Mouse (Mus musculus) thymus, postnatal 0 days (tissue): ENCODE results near the gene Llph. TPM values are rescaled to one million over a fixed set of nuclear protein-coding genes. Genes with fewer than 3 reads are reported as not detected.
A peak's percentile ranks its signal among the peaks of the same experiment; 100 is the strongest.

ENCODE experiments used
- DNase-seq: peaks from one replicate; pipeline ENCODE4 v3.0.0-alpha.2; 2015; ENCODE audit warnings: low spot score
- polyA plus RNA-seq: library from polyadenylated mRNA; unstranded; fragments of >200 nt; fragmentation: Nextera tagmentation; extraction: Ambion mirVana; gene quantifications from 2 replicates; pipeline ENCODE4 v1.2.1, GENCODE M21; 2015

The Llph gene
- polyA plus RNA-seq, 1 experiment from 2014 or later = 74.0 TPM

GRCm38 (mm10) chr10:120218996-120219395 lies 7.9 kb upstream of the Llph start:
- DNase-seq = no peak

- no peak for DNase-seq
Observed at GRCm38 (mm10) chr10:120219578-120220359, 7.1 kb upstream of the Llph start.

DNA sequence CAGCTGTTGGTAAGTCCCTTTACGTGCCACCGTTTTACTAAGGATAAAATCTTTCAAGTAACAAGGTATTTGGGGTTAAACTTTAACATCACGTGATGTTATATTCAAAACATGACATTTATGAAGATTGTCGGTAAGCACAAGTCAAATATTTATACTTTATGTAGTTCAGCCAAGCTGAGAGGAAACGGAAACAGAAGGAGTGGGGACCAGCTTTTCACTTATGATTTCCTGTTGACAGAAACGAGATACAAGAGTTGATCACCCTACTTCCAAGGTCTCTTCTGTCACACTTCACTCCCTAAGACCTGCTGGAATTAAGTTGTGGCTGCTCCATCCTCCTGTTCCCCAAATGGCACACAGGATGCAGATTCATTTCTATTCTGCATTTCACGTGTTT lies 6.1 kb upstream of the Llph start:
- no peak for DNase-seq

- peak; percentile 66 for DNase-seq
Observed at GRCm38 (mm10) chr10:120231718-120232117, 4.8 kb downstream of the Llph start.

GRCm38 (mm10) chr10:120233655-120234367 lies 6.9 kb downstream of the Llph start:
- DNase-seq = peak; percentile 56

DNA sequence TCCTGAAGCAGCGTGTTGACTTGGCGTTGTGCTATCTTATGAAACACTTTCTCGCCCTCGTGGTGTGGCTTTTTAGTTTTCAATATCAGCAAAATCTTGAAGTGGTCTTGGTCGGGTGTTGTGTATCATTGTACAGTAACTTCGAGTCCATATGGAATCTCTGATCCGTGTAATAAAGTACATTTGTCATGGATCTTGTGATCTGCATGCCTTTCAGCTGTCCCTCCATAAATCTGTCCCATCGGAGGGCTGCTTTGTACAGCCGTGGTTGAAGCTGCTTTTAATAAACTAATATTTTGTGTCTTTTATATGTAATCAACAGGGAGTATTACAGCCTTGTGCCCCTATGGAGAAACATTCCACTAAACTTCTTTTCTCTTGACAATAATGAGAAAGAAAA lies 10.0 kb downstream of the Llph start:
- no peak for DNase-seq

GRCm38 (mm10) chr10:120238241-120238640 lies 11.4 kb downstream of the Llph start:
- no peak for DNase-seq

DNA sequence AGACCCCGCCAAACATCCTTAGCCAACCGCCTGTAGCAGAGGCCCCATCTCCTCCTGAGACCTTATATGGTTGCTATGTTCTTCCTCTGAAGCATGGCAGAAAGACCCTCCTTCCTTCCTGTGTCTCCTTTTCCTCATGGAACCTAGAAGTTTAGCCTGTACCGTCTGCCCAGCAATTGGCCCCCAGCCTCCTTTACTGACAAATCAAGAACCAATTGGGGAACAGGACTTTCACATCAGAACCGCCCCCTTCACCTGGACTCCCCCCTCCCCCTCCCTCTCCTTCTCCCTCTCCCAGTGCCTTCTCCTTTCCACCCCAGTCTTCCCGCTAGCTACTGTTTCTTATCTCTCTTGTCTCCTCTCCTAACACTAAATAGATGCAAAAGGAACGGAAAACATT lies 12.6 kb downstream of the Llph start:
- DNase-seq = no peak

DNA sequence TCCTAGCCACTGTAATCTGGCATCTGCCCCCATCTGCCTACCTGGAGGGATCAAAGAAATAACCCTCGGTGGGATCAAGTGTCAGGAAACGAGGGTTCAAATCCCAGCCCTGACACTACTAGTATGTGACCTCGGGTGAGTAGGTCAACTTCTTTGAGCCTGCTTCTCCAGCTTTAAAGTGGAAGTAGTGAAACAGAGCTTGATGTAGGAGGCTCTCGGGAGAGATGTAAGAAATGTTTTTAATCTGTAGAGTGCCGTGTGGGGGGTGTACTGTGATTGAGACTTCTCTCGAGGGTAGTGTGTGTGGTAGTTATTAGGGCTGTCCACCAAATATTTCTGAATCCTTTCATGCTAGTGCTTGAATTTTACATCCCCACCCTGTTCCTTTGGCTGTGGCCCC lies 15.6 kb downstream of the Llph start:
- DNase-seq = no peak

DNA sequence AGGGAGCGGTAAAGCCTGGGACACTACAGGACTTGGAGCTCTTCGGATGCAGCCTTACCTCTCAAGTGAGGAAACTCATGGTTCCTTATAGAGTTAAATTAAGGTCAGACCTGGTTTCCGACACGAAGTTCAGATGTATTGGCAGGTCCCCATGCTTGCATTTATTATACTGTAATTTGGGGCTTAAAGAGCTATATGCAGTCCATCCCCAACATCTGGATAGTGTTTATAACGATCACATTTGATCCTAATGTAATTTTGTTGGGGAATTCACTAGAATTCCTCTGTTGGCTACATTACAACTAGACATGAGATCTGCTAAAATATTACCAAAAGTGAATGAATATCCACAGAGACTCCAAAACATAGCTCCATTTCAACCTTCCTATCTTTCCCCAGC lies 18.8 kb downstream of the Llph start:
- DNase-seq = no peak

DNA sequence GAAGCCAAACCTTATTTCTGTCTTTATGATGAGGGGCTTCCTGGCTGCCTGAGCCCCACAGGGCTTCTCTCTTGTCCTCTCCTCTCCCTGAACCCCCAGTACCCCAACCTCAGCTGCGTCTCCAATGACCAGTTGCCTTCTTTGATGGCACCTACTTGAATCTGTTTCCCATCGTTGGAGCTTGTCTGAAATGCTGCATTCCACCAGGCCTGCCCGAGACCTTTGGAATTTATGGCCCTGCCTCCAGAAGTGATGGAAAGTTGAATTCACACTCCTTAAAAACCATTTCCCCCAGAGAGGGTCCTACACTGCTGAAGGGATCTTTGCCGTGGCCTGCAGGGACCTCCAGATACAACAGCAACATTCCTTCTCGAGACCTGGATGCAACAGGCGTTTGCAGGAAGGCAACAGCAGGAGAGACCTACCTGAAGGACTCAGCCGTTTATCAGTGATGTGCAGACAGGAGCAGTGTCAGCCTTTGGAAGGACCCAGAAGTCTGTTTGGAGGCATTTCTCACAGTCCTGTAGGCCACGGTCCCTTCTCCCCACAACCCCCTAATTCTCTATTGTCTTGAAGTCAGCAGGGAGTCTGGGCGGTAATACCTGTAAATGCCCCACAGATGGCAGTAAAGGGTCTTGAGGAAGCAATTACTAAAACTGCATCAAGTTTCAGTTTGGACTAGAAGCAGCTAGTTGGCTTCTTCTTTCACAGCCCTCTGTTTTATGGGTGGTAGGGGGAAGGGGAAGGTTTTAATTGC lies 20.3 kb downstream of the Llph start:
- DNase-seq = peak; percentile 80

DNA sequence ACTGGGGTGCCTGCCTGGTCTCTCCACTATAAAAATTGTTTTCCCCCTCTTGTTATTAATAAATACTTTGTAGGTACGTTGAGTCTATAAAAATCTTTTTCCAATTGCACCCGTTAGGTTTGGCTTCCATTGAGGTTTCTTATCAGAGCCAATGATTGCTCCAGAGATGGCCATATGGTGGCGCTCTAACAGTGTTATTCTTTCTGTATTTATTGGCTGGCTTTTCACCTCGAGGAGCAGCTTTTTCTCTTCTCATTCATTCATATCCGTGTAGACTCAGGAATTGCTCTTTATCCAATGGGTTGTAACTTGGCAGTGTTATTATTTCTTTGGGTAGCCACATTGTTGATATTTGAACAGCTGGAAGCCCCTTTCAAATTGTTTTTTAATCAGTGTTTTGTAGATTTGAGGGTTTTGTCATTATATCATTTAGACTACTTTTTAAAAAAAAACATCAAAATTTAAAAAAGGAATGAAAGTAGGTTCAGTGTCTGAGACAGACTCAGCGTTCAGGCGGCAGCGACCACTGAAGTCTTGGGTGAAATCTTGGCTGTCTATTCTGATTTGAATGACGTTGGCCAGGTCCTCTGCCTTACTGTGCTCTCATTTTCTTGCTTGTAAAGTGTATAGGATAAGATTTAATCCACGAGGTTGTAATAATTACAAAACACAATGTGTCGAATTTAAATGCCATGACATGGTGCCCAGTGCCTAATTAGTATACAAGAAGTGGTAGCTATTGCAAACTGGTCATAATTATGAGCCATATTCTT lies 24.2 kb downstream of the Llph start:
- no peak for DNase-seq

DNA sequence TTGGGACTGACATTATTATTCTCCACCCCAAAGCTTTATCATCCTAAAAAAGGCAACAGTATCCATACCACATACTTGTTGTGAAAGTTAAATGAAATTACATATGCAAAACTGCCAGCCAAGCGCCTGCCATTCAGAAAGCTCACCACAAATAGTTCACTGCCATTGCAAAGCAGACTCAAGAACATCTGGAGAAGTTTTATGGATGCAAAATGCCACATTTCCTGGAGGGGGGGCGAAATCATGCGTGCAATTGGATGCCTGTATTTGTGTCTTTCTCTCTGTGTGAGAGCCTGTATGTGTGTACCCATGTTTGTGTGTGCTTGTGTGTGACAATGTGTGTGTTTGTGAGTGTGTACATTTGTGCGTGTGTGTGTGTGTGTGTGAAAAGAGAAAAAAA lies 24.9 kb downstream of the Llph start:
- no peak for DNase-seq

GRCm38 (mm10) chr10:120252800-120253199 lies 25.9 kb downstream of the Llph start:
- DNase-seq = no peak

- peak; percentile 58 for DNase-seq
Observed at GRCm38 (mm10) chr10:120257231-120257630, 30.4 kb downstream of the Llph start.

- no peak for DNase-seq
Observed at GRCm38 (mm10) chr10:120267790-120268189, 40.9 kb downstream of the Llph start.

DNA sequence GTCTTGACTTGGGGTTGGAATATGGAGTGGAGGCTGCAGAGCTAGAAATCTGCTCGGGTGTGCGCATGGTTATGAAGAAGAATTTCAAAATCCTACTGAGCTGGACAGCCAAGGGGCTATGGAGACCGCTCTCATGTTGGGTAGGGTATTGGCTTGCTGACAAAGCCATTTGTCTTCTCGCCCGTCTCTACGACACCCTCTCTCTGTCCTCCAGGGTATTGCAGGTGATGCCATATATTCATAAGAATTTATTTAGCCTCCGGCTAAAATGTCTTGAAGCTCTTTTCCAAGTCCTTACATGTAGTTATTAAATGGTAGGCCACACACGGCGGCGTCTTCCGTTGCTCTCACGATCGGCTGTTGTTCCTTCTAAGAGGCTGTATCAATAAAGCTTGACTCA lies 43.1 kb downstream of the Llph start:
- no peak for DNase-seq

DNA sequence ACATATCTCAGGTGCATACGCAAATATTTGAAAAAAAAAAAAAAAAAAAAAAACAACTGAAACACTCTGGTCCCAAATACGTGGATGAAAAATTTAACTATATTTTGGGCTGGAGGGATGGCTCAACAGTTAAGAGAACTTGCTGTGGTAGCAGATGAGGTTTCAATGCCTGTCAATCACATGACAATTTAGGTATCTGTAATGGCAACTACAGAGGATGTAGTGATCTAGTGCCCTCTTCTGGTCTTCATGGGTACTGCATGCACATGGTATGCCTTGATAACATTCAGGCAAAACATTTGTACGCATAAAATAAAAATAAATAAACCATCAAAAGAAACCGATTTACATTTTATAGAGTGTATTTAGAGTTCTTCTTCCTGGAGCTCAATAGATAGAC lies 43.9 kb downstream of the Llph start:
- DNase-seq = peak; percentile 59

DNA sequence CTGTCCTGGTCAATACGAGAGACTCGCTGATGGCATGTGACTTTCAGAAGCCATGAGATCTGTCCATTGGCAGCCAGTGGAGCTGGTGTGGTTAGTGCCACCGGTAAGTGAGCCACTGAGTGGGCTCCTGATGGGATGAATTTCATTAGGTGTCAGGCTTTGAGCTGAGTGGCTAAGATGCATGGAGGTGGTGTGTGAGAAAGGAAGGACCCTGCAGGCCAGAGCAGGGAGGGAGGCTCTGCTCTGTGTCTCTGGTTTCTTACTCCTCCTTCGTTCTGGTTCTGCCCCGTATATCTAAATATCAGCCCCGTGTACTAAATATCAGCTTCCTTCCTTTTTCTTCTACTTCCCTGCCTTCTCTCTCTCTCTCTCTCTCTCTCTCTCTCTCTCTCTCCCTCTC lies 44.4 kb downstream of the Llph start:
- DNase-seq = no peak

- peak; percentile 11 for DNase-seq
Observed at GRCm38 (mm10) chr10:120271879-120272269, 45.0 kb downstream of the Llph start.

DNA sequence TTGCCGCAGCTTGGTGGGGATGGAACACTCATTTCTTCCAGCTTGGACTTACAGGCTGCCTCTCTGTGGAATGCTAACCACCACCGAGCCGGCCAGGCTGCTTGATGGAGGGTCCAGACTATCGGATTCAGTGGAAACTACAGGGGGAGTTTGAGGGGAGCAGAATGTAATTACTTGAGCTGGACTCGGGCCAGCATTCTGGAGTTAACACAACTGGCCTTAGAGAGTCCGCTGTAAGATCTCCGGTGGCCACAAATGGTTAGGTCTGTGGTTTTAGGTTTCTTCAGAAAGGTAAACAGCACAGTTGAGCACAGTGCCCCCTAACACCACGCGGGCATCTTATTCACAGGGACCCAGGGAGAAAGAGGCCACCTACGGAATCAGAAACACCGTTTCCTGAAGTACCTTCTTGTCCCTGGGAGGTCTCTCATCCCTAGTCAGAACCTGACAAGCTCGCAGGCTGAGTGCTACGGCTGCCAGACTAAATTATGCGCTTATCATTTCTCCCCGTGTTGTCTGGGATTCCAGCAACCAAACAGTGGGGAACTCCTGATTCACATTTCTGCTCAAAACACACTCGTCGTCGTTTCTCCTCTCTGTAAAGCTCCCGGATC lies 45.5 kb downstream of the Llph start:
- DNase-seq = no peak
